Mouse (Mus musculus) lung, postnatal 0 days (tissue): Measurements from ENCODE around the gene Fhit. TPM values are rescaled to one million over a fixed set of nuclear protein-coding genes. Genes with fewer than 3 reads are reported as not detected.
A peak's percentile ranks its signal among the peaks of the same experiment; 100 is the strongest.

Experiments used
- ATAC-seq: fragments of 200-750 bp; cut with Nextera tagmentation; 2 replicates; pipeline ENCODE4 v1.8.0; 2017; ENCODE audit warnings: moderate library complexity
- DNase-seq: peaks from one replicate; pipeline ENCODE4 v3.0.0-alpha.2; 2016; ENCODE audit warnings: low spot score
- H3K27ac ChIP-seq: fragments of 300-500 bp; sonication (generic); 2 replicates; pipeline ENCODE4 v1.5.1; 2014; ENCODE audit warnings: antibody characterized with exemption, mild to moderate bottlenecking, low read length, mixed read lengths
- H3K27me3 ChIP-seq: fragments of 300-500 bp; sonication (generic); replicated peaks from 2 replicates; pipeline ENCODE4 v1.6.1; 2014; ENCODE audit warnings: low read length, mixed read lengths; ENCODE audit not compliant: insufficient read depth
- H3K36me3 ChIP-seq: fragments of 300-500 bp; sonication (generic); 2 replicates; pipeline ENCODE4 v1.6.1; 2014; ENCODE audit warnings: low read length, mixed read lengths; ENCODE audit not compliant: insufficient read depth
- H3K4me1 ChIP-seq: fragments of 300-500 bp; sonication (generic); 2 replicates; pipeline ENCODE4 v1.6.1; 2014; ENCODE audit warnings: antibody characterized with exemption, low read depth, low read length, mixed read lengths; ENCODE audit not compliant: insufficient read depth
- H3K4me2 ChIP-seq: fragments of 300-500 bp; sonication (generic); replicated peaks from 2 replicates; pipeline ENCODE4 v1.6.1; 2014; ENCODE audit warnings: low read depth, mild to moderate bottlenecking, low read length, moderate library complexity, mixed read lengths
- H3K4me3 ChIP-seq: fragments of 300-500 bp; sonication (generic); 2 replicates; pipeline ENCODE4 v1.5.1; 2014; ENCODE audit warnings: low read depth, low read length
- H3K9ac ChIP-seq: fragments of 300-500 bp; sonication (generic); replicated peaks from 2 replicates; pipeline ENCODE4 v1.6.1; 2014; ENCODE audit warnings: low read depth, mild to moderate bottlenecking
- H3K9me3 ChIP-seq: fragments of 300-500 bp; sonication (generic); 2 replicates; pipeline ENCODE4 v1.6.1; 2016; ENCODE audit warnings: low read length, mixed read lengths
- CTCF ChIP-seq: IDR thresholded peaks from 2 replicates; pipeline ENCODE4 v1.5.1; 2016; ENCODE audit warnings: antibody characterized with exemption, mild to moderate bottlenecking
- EP300 ChIP-seq: IDR thresholded peaks from 2 replicates; pipeline ENCODE4 v1.6.1; 2016; ENCODE audit warnings: antibody characterized with exemption, mild to moderate bottlenecking, control low read depth
- WGBS: fragments of 180-500 bp; shearing (Covaris S2); extraction: QIAGEN DNeasy Blood & Tissue Kit; methylation state at CpG from one replicate; pipeline ENCODE4 v1.1.7; 2014; 5-methylcytosine and 5-hydroxymethylcytosine counted together
- polyA plus RNA-seq: library from polyadenylated mRNA; unstranded; fragments of >200 nt; fragmentation: Nextera tagmentation; extraction: Ambion mirVana; gene quantifications from 2 replicates; pipeline ENCODE4 v1.2.1, GENCODE M21; 2015

The Fhit gene
- polyA plus RNA-seq, 1 experiment from 2014 or later, result 5.6 TPM

- no peaks in the 10 kb centered on the region for H3K9me3 ChIP-seq
- H3K27ac ChIP-seq, result no peak overlapping the region
- no peaks in the 10 kb centered on the region for H3K27me3 ChIP-seq
- H3K36me3 ChIP-seq, result no peaks in the 10 kb centered on the region
- no peak for TF ChIP-seq EP300
- no peak for TF ChIP-seq CTCF
- no peak overlapping the region for H3K4me2 ChIP-seq
- no peak overlapping the region for H3K9ac ChIP-seq
- H3K4me3 ChIP-seq, result no peak overlapping the region
- ATAC-seq, result no peak
- 72% methylated on average over 1 of the region's 1 CpGs for WGBS
- no peak for DNase-seq
- no peaks in the 10 kb centered on the region for H3K4me1 ChIP-seq
Measured at GRCm38 (mm10) chr14:9748709-9749108, 1413.1 kb downstream of the Fhit start.

DNA sequence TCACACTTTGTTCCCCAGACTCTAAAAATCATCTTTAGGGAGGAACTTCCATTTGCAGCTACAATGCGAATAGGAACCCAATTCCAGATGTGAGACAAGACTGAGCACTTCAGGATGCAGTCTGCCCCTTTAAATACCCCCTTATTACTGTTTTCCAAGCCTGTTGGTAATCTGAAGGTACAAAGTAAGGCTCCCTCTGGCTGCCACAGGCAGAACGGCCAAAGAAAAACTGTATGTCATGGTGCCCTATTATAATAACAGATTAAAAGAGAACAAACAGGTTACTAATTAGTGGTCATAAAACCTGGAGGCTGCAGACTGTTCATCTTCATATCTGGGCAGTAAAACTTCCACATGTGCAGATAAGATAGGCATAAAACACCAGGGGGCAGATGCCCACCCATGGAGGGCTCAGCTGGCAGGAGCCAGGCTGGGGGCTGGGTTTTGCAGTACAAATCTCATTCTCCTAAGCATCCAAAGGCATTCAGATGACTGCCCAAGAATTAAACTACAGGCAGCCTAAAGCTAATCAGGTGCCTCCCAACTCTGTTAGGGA, 1439.8 kb downstream of the Fhit start:
- no peaks in the 10 kb centered on the region for H3K27me3 ChIP-seq
- H3K4me1 ChIP-seq, result no peaks in the 10 kb centered on the region
- H3K4me2 ChIP-seq, result no peak overlapping the region
- H3K9ac ChIP-seq, result no peak overlapping the region
- DNase-seq, result no peak
- ATAC-seq, result no peak
- WGBS, result 69% methylated on average over 2 of the region's 2 CpGs
- no peaks in the 10 kb centered on the region for H3K36me3 ChIP-seq
- TF ChIP-seq CTCF (0 out of 2 replicates have a peak, but pooled peaks have one; percentile 22), EP300 (no peak)
- H3K27ac ChIP-seq, result no peak overlapping the region
- H3K9me3 ChIP-seq, result no peaks in the 10 kb centered on the region
- H3K4me3 ChIP-seq, result no peak overlapping the region

DNA sequence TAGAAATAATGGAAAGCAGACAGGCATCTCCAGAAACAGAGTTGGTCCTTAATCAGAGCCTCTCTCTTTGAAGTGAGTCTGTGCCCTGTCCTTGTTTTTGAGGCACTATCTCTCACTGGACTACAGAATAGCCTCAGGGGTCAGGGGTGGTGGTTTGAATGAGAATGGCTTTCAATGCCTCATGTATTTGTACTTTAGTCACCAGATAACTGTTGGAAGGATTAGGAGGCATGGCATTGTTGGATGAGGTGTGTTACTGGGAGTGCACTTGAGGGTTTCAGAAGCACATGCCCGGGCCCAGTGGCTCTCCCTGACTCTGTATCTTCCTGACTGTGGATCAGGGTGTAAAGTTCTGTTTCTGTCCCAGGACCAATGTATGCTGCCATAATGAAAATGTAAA, 1463.2 kb downstream of the Fhit start:
- Histone ChIP-seq H3K9ac (no peak overlapping the region), H3K27ac (no peak overlapping the region), H3K4me2 (no peak overlapping the region), H3K36me3 (no peaks in the 10 kb centered on the region), H3K9me3 (no peaks in the 10 kb centered on the region), H3K27me3 (no peaks in the 10 kb centered on the region), H3K4me3 (no peak overlapping the region), H3K4me1 (no peaks in the 10 kb centered on the region)
- WGBS, result 48% methylated on average over 1 of the region's 1 CpGs
- DNase-seq (no peak), ATAC-seq (no peak)
- TF ChIP-seq CTCF (no peak), EP300 (no peak)

- H3K36me3 ChIP-seq, result no peaks in the 10 kb centered on the region
- no peaks in the 10 kb centered on the region for H3K27me3 ChIP-seq
- no peaks in the 10 kb centered on the region for H3K9me3 ChIP-seq
- TF ChIP-seq CTCF (no peak), EP300 (no peak)
- ATAC-seq (no peak), DNase-seq (no peak)
- no peak overlapping the region for H3K4me2 ChIP-seq
- H3K27ac ChIP-seq, result no peak overlapping the region
- H3K9ac ChIP-seq, result no peak overlapping the region
- 72% methylated on average over 3 of the region's 3 CpGs for WGBS
- H3K4me3 ChIP-seq, result no peak overlapping the region
- H3K4me1 ChIP-seq, result no peaks in the 10 kb centered on the region
Measured at GRCm38 (mm10) chr14:9697101-9697500, 1464.7 kb downstream of the Fhit start.

GRCm38 (mm10) chr14:9696004-9696403, 1465.8 kb downstream of the Fhit start:
- Histone ChIP-seq H3K4me1 (no peaks in the 10 kb centered on the region), H3K9ac (no peak overlapping the region), H3K4me2 (no peak overlapping the region), H3K36me3 (no peaks in the 10 kb centered on the region), H3K27me3 (no peaks in the 10 kb centered on the region), H3K4me3 (no peak overlapping the region), H3K27ac (no peak overlapping the region), H3K9me3 (no peaks in the 10 kb centered on the region)
- no peak for TF ChIP-seq EP300
- TF ChIP-seq CTCF, result no peak
- ATAC-seq (no peak), DNase-seq (no peak)
- 34% methylated on average over 4 of the region's 4 CpGs for WGBS

GRCm38 (mm10) chr14:9695217-9695690, 1466.6 kb downstream of the Fhit start:
- H3K27me3 ChIP-seq, result no peaks in the 10 kb centered on the region
- ATAC-seq, result no peak
- 85% methylated on average over 4 of the region's 4 CpGs for WGBS
- no peak overlapping the region for H3K9ac ChIP-seq
- H3K4me3 ChIP-seq, result no peak overlapping the region
- H3K9me3 ChIP-seq, result no peaks in the 10 kb centered on the region
- no peaks in the 10 kb centered on the region for H3K4me1 ChIP-seq
- no peak for DNase-seq
- H3K27ac ChIP-seq, result no peak overlapping the region
- H3K36me3 ChIP-seq, result no peaks in the 10 kb centered on the region
- H3K4me2 ChIP-seq, result no peak overlapping the region
- TF ChIP-seq EP300 (no peak), CTCF (no peak)
